Comparison of ENCODE assay signal across 22 mouse cellular contexts in the genomic region with DNA sequence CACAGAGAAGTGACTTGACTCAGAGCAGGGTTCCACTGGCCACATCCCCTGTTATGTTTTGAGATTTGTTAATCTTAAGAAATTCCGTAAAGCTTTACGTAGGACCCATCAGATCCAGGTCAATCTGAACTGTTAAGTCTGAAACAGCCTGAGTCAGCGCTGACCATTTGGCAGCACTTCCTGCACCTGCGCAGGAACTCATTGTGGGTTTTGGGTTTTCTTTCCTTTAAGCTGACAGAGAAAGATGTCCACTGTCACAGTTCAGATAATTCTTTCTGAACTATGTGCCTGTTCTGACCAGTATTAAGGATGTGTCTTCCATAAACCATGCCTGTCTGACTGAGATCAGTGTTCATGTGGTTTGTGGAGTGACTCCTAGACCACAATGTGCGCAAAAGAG. TPM values are rescaled to one million over a fixed set of nuclear protein-coding genes. Genes with fewer than 3 reads are reported as not detected.
DNase-seq lines count a peak whose midpoint lies in the region; TF ChIP-seq lines count a peak whose summit lies in the region.
"Had no signal": no experiment of that assay in that cellular context is flagged by ENCODE, and none has a peak within 500 bp of the region (broad histone marks: within the 10 kb centered on the region; RNA-seq: fewer than 3 reads in every experiment).

No protein-coding gene starts in this region.

- no peak overlapping the region for H3ac ChIP-seq in C2C12 (ENCODE audit: control insufficient read depth, insufficient read length, low read depth)

- TF ChIP-seq CTCF in C2C12 (IDR thresholded peaks at IDR 0.05; ENCODE audit: control insufficient read depth, insufficient read depth, insufficient read length): no peak
- TF ChIP-seq CTCF in embryonic fibroblast, embryonic 13.5 days (IDR thresholded peaks at IDR 0.05; ENCODE audit: borderline replicate concordance, insufficient read depth, low read length): no peak
- no peak for TF ChIP-seq CTCF in cerebellum, adult 2 months (IDR thresholded peaks at IDR 0.05; ENCODE audit: borderline replicate concordance, insufficient read depth, low read depth, low read length)

- H3K79me3 ChIP-seq in C2C12 (ENCODE audit: low read depth): no peaks in the 10 kb centered on the region

- no peaks in the 10 kb centered on the region for H3K79me2 ChIP-seq in C2C12 (ENCODE audit: control insufficient read depth, insufficient read depth)

- no peaks in the 10 kb centered on the region; the same call in 1 of the 2 replicates for H3K4me1 ChIP-seq in embryonic fibroblast, embryonic 13.5 days (ENCODE audit: control insufficient read depth, insufficient read depth, low read length)
- H3K4me1 ChIP-seq in cerebellum, adult 2 months (ENCODE audit: control insufficient read depth, insufficient read depth, low read length): no peaks in the 10 kb centered on the region
- H3K4me1 ChIP-seq: embryonic facial prominence, embryonic 12.5 days had no signal

- no peaks in the 10 kb centered on the region for H3K36me3 ChIP-seq in C2C12 (ENCODE audit: control insufficient read depth, insufficient read depth)
- H3K36me3 ChIP-seq: embryonic facial prominence, embryonic 10.5 days; embryonic facial prominence, embryonic 12.5 days; forebrain, embryonic 10.5 days; forebrain, embryonic 12.5 days had no signal

- 97% methylated on average over 5 of the region's 5 CpGs for WGBS in cerebellum, adult 2 months

- H3K4me3 ChIP-seq in C2C12 (ENCODE audit: insufficient read depth, poor library complexity, severe bottlenecking): no peak overlapping the region
- H3K4me3 ChIP-seq in embryonic fibroblast, embryonic 13.5 days (ENCODE audit: insufficient read depth, low read length): no peak overlapping the region
- H3K4me3 ChIP-seq in cerebellum, adult 2 months (replicated peaks; ENCODE audit: insufficient read depth, low read depth, low read length): no peak overlapping the region
- H3K4me3 ChIP-seq: embryonic facial prominence, embryonic 10.5 days; embryonic facial prominence, embryonic 12.5 days; erythroblast, embryonic 14.5 days; forebrain, embryonic 10.5 days; forebrain, embryonic 12.5 days had no signal

- no peak for TF ChIP-seq POLR2A in embryonic fibroblast, embryonic 13.5 days (IDR thresholded peaks at IDR 0.05; ENCODE audit: low read depth, low read length)
- TF ChIP-seq POLR2A in cerebellum, adult 2 months (IDR thresholded peaks at IDR 0.05; ENCODE audit: borderline replicate concordance, insufficient read depth, low read length): no peak

- peak overlapping the region; percentile 70; the same call in 1 of the 2 replicates for H3K27ac ChIP-seq in embryonic fibroblast, embryonic 13.5 days (ENCODE audit: insufficient read depth, low read length)
- no peak overlapping the region for H3K27ac ChIP-seq in cerebellum, adult 2 months (ENCODE audit: insufficient read depth, low read length)
- H3K27ac ChIP-seq: embryonic facial prominence, embryonic 10.5 days; embryonic facial prominence, embryonic 12.5 days; forebrain, embryonic 10.5 days; forebrain, embryonic 12.5 days had no signal

- no peaks in the 10 kb centered on the region for H3K27me3 ChIP-seq in C2C12 (ENCODE audit: control insufficient read depth, insufficient read depth, insufficient read length)
- no peaks in the 10 kb centered on the region for H3K27me3 ChIP-seq in cerebellum, adult 2 months (ENCODE audit: control insufficient read depth, insufficient read depth, low read length)
- H3K27me3 ChIP-seq: embryonic facial prominence, embryonic 12.5 days had no signal

- peak; percentile 41 for DNase-seq in 3134 (ENCODE audit: extremely low read depth, insufficient read length, low spot score)
- DNase-seq in 3T3-L1 (ENCODE audit: low read depth, low spot score): peak; percentile 70
- DNase-seq in kidney, postnatal 25 days: no peak
- DNase-seq in cerebellum, adult 2 months: no peak
- no peak for DNase-seq in thymus, postnatal 0 days (ENCODE audit: low spot score)
- no peak for DNase-seq in kidney, postnatal 36 days
- DNase-seq: adrenal gland, adult 2 months; adrenal gland, postnatal 10 days; adrenal gland, postnatal 25 days; B cell, adult 2 months; cerebellum, adult 11 months; cerebellum, adult 18-20 months; cerebellum, adult 9-11 months; cerebellum, postnatal 14 days; cerebellum, postnatal 36 days had no signal

TF ChIP-seq in C2C12, 6 proteins besides CTCF, POLR2A, EP300 and RAD21:
- peak; percentile 52 for TF ChIP-seq FOSL1 (IDR thresholded peaks at IDR 0.05; ENCODE audit: insufficient read depth, low read length, poor library complexity, severe bottlenecking)
- no peak for TF ChIP-seq USF1 (IDR thresholded peaks at IDR 0.05; ENCODE audit: low read depth)
- TF ChIP-seq MYOG (IDR thresholded peaks at IDR 0.05; ENCODE audit: control insufficient read depth, extremely low read depth, insufficient read length): no peak
- peak; percentile 32 for TF ChIP-seq CEBPB (IDR thresholded peaks at IDR 0.05; ENCODE audit: low read depth)
- peak; percentile 95 for TF ChIP-seq MYOD1 (IDR thresholded peaks at IDR 0.05; ENCODE audit: control insufficient read depth, insufficient read length, low read depth)
- no peak for TF ChIP-seq MAX (IDR thresholded peaks at IDR 0.05)

RNA-seq across cellular contexts. Expression of a gene that starts 24.9 kb away (rescaled TPM):
- polyA plus RNA-seq in C2C12 (2012; fragmentation: generic; extraction: Trizol): 2.6 TPM
- 11.4 and 11.6 TPM in 2 replicates for polyA plus RNA-seq in embryonic fibroblast, embryonic 13.5 days (2011; ENCODE audit: insufficient read length, low read depth, missing spikeins)
- polyA plus RNA-seq in cerebellum, adult 2 months (2012; rRNA removed): 25.5 and 27.6 TPM in 2 replicates
- polyA plus RNA-seq in thymus, postnatal 0 days (2015; fragmentation: Nextera tagmentation; extraction: Ambion mirVana): 3.9 and 4.4 TPM in 2 replicates

RNA-seq across cellular contexts. Expression of a gene that starts 48.2 kb away (rescaled TPM):
- polyA plus RNA-seq in C2C12 (2012; fragmentation: generic; extraction: Trizol): 30.2 TPM
- 121 and 125 TPM in 2 replicates for polyA plus RNA-seq in embryonic fibroblast, embryonic 13.5 days (2011; ENCODE audit: insufficient read length, low read depth, missing spikeins)
- 47.5 and 48.2 TPM in 2 replicates for polyA plus RNA-seq in cerebellum, adult 2 months (2012; rRNA removed)
- 6.0 and 6.1 TPM in 2 replicates for polyA plus RNA-seq in thymus, postnatal 0 days (2015; fragmentation: Nextera tagmentation; extraction: Ambion mirVana)

Comparison
In these comparisons a context has a peak if more than half of its experiments do, and no peak if none do; other contexts are left out.
1. DNase-seq: peak in 3134 (single experiment) and 3T3-L1 (single experiment); none in kidney, postnatal 25 days (0 of 2), cerebellum, adult 2 months (0 of 2), thymus, postnatal 0 days (single experiment) and kidney, postnatal 36 days (0 of 2).